Mouse (Mus musculus) yolk sac, embryonic 10.5 days (tissue): ENCODE measurements around the gene Gbp3.
"Not testable (repeated sequence)": the region's sequence is repeated elsewhere in the genome, so short reads cannot be mapped to it uniquely, and the experiment has no call there.

Source experiments
- DNase-seq: peaks from one replicate; pipeline ENCODE4 v3.0.0-alpha.2; 2017; ENCODE audit warnings: low spot score

The Gbp3 gene

DNA sequence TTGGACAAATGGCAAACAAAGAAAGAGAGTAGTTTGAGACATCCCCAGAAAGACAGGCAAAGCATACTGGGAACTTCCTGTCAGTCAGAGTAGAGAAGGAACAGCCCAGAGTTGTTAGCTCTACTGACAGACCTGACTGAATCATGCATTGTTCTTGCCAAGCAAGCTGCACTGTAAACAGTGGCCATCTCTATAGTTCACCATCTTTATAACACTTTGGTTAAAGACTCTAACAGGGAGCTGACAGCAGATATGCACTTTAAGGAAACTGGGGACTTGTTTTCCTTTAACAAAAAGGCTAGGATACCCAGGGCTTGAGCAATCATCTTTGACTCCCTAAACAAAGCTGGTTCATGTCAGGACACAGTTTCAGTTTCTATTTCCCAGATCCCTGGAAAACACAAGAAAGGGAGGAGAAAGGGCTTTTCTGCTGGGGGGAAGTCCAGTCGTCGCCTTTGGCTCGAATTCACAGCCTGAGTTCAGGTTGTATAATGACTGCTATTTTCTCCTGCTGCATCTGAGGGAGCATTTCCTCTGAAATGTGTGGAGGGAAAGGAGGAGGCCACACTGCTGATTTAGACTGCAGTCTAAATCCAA is at the start of gene Gbp3:
Gene Gbp3, plus strand, starts transcription at position 395 of the 597 bp plus-strand sequence.
- no peak for DNase-seq

DNA sequence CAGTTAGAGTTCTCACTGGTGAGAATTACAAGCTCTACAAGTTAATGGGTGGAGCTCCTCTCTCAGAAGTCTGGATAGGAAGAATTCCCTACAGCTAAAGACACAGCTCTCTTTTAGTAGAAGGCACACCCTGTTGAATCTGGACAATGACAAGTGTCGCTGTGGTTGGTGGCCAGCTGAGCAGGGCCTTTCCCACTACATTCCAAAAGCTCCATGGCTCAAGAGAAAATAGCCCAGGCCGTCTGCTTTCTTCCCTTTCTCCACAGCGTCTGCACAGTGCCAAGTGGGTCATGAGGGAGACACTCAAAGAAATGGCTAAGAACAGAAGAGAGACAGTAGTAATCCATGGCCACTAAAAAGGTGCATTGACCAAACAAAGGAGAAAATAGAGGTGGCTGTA is 31.7 kb upstream of the Gbp3 start:
- DNase-seq: no peak

DNA sequence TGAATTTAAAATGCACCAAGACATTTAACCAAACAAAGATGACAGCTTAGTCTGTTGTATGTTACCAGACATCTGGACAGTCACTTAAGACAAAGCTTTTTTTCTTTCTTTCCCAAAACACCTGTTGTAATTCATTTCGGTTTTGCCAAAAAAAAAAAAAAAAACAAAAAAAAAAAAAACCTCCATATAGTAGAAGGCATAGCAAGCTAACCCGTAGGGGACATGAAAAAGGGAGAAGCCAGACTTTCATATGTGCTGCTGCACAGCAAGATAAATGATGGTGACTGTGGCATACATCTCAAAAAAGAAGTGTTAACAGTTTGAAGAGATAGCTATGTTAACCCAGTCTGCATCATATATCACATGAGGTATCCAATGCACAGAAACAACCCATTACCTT is 30.2 kb upstream of the Gbp3 start:
- no peak for DNase-seq

DNA sequence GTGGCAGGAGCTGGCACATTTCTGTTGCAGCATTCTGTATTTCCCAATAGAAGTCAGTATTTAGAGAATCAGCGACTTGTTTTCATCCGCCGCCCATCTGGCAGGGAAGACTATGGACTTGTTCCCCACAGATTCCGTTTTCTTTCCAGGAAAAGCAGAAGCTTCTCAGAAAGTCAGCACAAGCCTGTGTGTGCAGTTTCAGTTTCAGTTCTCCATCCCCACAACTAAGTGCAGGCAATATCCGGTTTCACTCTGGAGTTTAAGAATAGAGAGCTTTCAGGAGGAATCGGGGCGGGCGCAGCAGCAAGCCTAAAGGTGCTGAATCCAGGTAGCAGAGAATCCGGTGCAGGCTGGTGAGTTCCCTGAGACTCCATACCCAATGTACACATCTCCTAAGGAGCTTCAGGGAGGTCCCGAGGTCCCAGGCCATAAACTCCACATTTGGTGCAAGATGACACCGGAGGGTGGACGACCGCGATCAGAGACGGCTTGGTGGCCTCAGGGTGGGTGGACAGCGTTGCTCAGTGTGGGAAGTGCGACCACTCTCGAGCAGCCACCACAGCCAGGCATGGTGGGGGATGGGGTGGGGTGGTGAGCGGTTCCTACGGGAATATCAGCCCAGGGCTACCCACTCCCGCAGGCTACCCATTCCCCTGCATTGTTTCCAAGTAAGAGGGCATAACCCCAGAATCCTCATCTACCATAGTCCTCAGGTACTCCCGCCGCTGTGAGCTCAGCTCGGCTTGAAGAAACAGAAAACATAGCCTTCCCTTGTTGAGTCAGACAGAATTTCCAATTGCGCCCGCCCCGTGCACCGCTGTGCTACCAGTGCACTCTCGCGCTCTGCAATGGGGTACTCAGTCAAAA is 29.5 kb upstream of the Gbp3 start, which contains the start of gene Gbp7:
Gene Gbp7, plus strand, starts transcription at position 256 of the 867 bp plus-strand sequence.
- peak; percentile 21 for DNase-seq

DNA sequence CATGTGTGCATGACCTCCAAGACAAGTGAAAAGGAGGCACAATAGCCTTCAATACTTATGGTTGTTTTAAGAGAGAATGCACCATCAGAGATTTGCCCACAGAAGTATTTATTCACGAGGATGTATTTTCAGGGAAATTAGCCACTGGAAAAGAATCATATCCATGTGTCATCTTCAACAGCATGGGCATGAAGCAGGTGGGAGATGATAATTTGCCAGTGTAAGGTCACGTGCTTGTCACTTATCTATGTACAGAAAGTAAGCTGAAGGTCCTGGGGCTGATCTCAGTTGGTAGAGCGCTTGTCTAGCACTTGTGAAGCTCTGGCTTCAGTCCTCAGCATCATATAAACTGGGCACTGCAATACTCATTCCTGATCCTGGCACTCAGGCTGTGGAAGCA is 28.2 kb upstream of the Gbp3 start:
- no peak for DNase-seq

DNA sequence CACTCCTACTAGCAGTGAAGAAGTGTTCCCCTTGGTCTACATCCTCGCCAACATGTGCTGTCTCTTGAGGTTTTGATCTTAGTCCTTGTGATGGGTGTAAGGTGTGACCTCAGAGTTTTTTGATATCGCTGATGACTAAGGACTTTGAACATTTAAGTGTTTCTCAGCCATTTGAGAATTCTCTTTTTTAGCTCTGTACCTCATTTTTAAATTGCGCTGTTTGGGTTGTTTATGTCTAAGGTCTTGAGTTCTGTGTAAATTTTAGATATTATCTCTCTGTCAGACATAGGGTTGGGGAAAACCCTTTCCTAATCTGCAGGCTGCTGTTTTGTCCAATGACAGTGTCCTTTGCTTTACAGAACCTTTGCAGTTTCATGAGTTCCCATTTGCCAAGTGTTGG is 26.6 kb upstream of the Gbp3 start:
- no peak for DNase-seq

DNA sequence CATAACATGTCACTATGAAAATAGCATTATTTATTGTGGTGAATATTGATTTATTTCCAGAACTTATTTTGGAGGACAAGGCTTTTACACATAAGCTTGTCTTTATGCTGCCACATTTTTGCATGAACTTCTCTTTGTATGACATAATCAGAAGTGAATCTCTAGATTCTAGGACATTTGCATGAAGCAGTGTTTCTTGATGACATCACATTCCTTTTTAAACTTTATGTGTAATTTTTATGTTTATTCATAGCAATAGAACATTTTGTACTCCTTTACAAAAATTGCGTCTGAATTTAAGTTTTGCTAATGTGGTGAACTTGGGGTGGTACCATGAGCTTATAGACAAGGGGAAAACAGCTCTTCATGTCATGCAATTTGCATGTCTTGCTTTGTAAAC is 24.2 kb upstream of the Gbp3 start:
- no peak for DNase-seq

DNA sequence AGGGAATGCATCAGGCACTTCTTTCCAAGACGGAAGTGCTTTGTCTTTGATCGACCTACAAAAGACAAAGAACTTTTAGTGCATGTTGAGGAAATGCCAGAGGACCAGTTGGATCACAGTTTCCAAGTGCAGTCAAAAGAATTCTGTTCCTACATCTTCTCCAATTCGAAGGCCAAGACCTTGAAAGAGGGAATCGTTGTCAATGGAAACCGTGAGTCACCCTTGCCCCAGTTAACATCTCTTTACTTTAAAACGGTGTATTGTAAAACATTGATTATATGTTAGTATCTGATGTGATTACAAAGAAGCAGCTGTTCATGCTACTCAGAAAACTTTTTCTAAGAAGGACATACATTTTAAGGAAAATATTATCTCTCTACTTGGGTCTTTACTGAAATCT is 18.4 kb upstream of the Gbp3 start:
- no peak for DNase-seq

DNA sequence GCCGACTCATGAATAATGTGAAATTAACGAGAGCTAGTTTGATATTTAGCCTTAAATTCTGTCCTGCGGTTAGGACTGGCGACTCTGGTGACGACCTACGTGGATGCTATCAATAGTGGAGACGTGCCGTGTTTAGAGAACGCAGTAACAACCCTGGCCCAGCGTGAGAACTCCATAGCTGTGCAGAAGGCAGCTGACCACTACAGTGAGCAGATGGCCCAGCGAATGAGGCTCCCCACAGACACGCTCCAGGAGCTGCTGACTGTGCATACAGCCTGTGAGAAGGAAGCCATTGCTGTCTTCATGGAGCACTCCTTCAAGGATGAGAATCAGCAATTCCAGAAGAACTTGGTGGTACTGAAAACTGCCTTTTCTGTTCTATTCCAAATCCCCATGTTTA is 17.1 kb upstream of the Gbp3 start:
- DNase-seq: not testable (repeated sequence)

DNA sequence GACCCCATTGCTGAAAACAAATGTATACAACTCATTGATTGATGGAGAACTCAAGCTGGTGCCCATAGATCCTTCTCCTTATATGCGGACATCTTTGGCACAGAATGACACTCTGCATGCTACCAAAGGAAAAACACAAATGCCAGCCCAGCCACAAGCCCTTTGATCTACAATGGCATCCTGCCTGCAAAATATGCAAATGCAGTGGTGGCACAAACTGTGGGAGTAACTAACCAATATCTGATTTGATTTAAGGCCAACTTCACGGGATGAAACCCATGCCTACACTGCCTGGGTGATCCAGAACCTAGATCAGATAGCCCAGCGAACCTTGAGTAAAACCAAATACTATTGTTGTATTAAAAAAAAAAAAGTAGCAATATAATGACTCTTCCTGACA is 13.1 kb upstream of the Gbp3 start:
- DNase-seq: no peak

DNA sequence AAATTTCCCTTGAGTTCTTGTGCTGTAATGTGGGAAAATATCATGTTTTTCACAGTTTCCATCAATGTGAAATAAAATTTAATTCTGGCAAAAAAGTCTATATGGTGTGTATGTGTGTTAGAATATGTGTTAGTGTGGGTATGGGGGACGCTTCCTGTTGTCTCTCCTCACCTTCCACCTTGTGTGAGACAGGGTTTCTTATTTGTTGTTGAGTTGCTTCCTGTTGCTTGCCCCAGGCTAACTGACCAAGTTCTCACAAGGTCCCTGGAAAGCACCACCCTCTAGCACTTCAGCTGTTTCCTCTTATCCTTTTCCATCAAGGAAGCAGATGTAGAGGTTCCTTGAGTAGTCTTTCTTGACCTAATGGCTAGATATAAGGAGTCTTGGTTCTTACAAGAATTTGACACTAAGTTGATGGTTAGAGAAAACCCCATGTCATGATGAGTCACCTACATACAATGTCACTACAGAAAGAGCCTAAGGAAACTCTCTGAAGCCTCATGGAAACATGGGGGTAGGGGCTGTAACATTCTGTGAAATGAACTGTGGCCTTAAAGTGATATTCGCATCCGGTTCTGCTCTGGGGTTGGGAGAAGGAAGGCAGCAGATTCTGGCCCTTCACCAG is 9.7 kb upstream of the Gbp3 start:
- DNase-seq: no peak

DNA sequence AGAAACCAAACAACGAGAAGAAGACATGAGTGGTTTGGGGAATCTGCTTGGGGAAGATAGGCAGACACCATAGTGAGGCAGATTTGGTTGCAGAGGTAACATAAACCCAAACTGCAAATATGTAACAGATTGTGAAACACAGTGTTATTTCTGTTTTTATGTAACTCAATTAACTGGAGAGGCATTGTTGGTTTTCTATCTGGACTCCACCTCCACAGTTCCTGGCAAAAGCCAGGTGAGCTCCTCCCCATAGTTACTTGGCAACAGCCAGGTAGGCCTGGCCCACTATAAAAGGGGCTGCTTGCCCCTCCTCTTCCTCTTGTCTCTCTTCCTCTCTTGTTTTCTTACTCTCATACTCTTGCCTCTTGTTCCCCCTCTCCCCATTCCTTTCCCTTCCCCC is 5.2 kb upstream of the Gbp3 start:
- no peak for DNase-seq

DNA sequence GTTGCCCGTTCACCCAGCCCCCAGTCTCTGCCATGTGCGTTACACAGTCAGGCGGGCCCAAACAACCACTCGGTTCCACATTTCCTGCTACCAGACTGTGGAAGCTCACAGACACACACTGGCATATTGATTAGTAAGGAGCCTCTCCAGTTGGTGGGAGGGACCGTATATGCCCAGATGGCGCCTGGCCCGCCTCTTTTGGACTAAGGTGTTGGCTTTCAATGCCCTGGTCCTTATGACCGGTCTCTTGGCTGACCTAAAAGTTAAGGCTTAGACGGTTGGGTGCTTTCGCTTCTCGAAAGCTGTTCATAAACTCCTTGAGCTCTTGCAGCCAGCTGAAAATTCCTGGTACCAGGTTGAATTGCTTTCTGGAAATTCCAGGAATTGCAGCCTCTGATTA is 4.2 kb upstream of the Gbp3 start:
- DNase-seq: no peak

DNA sequence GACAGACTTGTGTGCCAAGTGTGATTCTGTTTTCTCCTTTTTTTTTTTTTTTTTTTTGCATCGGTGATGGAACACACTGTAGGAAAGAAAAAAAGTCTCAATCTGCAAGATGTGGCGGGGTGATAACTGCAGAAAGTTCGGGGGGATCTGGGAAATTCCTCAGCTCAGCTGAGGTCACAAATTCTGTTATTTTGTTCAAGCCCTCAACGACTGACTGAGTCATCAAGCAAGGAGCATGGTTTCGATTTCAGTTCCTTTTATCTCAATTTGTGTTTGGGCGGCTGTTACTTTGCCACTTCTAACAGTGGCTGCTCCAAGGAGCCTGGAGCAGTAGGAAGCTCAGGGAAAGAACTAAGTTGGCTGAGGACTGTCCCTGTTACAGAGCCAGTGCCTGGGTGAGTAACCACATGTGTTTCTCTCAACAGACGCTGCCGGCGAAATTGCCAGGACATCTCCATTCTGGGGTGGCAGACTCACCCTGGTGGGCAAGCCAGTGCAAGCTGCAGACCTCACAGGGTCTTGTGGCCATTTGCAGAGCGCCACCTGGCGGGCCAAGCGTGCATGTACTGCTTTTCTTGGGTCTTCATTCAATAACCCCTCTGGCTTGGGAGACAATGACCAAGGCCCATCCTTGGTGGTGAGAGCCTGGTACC is 596 bp downstream of the Gbp3 start:
- peak; percentile 64 for DNase-seq

DNA sequence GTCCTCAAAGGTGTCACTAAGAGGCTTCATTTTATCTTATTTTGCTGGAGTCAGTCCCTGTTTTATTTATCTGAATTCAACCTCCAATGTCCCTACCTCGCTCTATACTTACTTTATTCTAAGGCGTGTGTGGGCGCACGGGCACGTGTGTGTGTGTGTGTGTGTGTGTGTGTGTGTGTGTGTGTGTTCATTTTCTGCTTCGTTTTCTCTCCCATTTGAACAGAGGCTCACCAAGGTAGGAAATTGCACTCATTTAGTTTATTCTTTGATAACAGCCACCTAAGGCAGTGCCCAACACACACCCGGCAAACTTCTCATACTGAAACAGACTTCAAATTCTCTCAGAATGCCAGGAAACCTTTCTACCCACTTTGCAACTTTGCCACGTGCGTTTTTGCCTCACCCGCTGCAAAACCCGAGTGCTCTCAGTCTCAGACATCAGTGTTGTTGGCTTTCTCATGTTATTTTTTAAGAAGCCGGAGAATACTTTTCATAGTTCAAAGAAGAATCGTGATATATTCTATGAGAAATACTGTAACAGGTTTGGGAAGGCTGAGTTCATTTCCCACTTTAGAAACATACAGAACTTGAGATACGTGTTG is 1.3 kb downstream of the Gbp3 start:
- DNase-seq: no peak

DNA sequence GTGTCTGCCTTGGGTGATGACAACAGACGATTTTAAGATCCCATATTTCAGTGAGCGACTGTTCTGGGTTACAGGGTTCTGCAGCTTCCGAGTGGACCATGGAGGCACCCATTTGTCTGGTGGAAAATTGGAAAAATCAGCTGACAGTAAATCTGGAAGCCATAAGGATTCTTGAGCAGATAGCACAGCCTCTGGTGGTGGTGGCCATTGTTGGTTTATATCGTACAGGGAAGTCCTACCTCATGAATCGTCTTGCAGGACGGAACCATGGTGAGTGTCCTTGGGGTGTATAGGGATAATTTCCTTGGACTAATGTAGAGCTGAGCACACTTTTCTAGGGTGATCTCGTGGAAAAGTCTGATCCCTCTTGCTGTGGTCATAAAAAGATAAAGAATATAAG is 1.8 kb downstream of the Gbp3 start:
- DNase-seq: no peak

DNA sequence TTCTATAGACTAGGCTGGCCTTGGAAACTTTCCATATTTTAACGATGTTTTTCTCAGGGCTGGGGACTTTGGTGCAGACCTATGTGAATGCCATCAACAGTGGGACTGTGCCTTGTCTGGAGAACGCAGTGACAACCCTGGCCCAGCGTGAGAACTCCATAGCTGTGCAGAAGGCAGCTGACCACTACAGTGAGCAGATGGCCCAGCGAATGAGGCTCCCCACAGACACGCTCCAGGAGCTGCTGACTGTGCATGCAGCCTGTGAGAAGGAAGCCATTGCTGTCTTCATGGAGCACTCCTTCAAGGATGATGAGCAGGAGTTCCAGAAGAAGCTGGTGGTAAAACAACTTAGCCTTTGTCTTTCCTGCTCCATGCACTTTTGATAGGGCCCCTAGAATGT is 7.7 kb downstream of the Gbp3 start:
- DNase-seq: not testable (repeated sequence)

DNA sequence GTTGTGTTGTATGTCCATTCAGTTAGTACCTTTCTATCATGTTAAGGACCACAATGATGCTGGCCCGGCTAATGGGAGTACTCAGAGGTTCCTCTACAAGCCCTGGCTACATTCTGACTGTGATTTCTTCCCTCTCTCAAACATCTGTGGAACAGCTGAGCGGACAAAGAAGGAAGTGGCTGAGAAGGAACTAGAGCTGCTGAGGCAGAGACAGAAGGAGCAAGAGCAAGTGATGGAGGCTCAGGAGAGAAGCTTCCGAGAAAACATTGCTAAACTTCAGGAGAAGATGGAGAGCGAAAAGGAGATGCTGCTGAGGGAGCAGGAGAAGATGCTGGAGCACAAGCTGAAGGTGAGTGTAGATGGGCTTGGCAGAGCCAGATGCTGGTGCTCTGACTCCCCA is 10.9 kb downstream of the Gbp3 start:
- DNase-seq: no peak

DNA sequence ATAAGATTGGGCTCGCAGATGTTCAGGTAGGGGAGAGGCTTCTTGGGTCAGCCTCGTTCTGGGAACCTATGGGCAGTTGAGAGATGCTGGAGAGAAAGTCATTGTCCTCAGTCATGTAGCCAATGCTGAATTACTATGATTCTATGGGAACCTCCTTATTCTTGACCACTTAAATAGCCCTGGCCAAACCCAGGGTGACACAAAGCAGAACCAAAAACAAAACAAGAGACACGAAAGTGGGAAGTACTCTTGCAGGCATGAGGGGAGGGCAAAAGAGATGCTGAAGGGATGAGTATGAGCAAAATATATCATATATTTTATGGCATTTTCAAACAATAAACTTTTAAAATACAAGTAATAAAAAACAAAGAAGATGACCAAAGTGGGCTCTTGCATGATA is 17.3 kb downstream of the Gbp3 start:
- DNase-seq: no peak

DNA sequence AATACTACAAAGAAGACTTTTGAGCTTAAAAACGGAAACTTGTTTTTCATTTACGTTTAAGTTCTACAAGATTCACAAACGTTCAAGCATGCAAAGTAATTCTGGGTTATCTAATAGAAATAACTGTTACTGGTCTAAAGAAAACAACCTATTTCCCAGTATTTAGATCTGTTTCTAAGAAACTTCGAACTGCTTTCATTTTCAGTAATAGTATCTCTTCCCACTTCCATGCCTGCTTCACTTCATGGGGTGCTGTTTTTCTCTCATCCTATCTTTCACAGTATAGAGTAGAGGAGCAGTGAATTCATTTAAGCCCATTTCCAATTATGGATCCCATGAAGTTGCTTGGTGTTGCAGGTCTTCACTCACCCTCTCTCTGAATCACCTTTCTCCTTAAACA is 18.5 kb downstream of the Gbp3 start:
- DNase-seq: no peak

DNA sequence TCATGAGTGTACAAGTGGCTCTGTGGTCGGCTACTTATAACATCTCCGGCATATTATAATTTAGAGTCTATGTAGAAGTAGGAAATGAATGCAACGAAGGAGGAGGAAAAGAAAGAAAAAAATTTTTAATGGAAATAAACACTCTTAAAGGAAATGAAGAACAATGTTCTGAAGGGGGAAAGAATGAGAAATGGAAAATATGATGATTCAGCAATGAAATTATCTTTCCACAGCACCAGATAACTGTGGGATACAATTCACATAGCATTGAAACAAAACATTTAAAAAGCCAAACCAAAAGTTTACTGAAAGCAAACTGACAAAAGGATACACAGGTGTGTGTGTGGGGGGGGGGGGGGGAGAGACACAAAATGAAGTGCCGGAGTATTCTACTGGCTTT is 23.2 kb downstream of the Gbp3 start:
- no peak for DNase-seq

DNA sequence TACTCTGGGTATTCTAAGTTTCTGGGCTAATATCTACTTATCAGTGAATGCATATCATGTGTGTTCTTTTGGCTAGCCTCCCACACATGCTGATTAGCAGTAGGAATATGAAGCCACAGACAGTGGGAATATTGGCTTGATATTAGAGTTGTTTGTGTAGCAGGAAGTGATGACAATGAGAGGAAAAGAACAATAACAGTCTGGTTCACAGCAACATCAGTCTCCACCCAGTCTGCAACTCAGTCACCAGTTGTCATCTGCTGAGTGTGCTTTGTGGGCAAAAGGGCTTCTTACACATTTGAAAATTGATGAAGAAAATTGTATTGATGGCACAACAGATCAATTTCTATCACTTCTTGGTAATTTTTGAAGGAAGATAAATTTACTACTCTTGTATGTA is 27.6 kb downstream of the Gbp3 start:
- DNase-seq: no peak
